9 mouse cellular contexts compared by ENCODE assay signal in genomic region chrX:143448636-143449346, GRCm38 (mm10). TPM values are rescaled to one million over a fixed set of nuclear protein-coding genes. Genes with fewer than 3 reads are reported as not detected.
DNase-seq lines count a peak whose midpoint lies in the region; ATAC-seq and TF ChIP-seq lines count a peak whose summit lies in the region.
"Had no signal": no experiment of that assay in that cellular context is flagged by ENCODE, and none has a peak within 500 bp of the region (broad histone marks: within the 10 kb centered on the region; RNA-seq: fewer than 3 reads in every experiment).

No protein-coding gene starts in this region.

- H3K9me3 ChIP-seq in hindbrain, embryonic 11.5 days (ENCODE audit: control insufficient read depth, low read length): no peaks in the 10 kb centered on the region
- no peaks in the 10 kb centered on the region for H3K9me3 ChIP-seq in hindbrain, embryonic 13.5 days
- H3K9me3 ChIP-seq in liver, postnatal 0 days (ENCODE audit: low read length): no peaks in the 10 kb centered on the region
- no peaks in the 10 kb centered on the region for H3K9me3 ChIP-seq in liver, embryonic 11.5 days (ENCODE audit: control insufficient read depth, low read length)
- H3K9me3 ChIP-seq: embryonic facial prominence, embryonic 15.5 days; midbrain, embryonic 15.5 days had no signal

- H3K4me1 ChIP-seq in hindbrain, embryonic 11.5 days (replicated peaks; ENCODE audit: control insufficient read depth, insufficient read depth, low read length): no peaks in the 10 kb centered on the region
- no peaks in the 10 kb centered on the region for H3K4me1 ChIP-seq in hindbrain, embryonic 13.5 days (replicated peaks)
- no peaks in the 10 kb centered on the region for H3K4me1 ChIP-seq in liver, postnatal 0 days (ENCODE audit: insufficient read depth)
- no peaks in the 10 kb centered on the region for H3K4me1 ChIP-seq in liver, embryonic 11.5 days (replicated peaks; ENCODE audit: control insufficient read depth, insufficient read depth, low read length)
- H3K4me1 ChIP-seq: embryonic facial prominence, embryonic 15.5 days; midbrain, embryonic 15.5 days had no signal

- H3K36me3 ChIP-seq in hindbrain, embryonic 11.5 days (ENCODE audit: control insufficient read depth, insufficient read depth, low read length): no peaks in the 10 kb centered on the region
- no peaks in the 10 kb centered on the region for H3K36me3 ChIP-seq in hindbrain, embryonic 13.5 days
- H3K36me3 ChIP-seq in liver, postnatal 0 days (replicated peaks; ENCODE audit: insufficient read depth, low read length): no peaks in the 10 kb centered on the region
- H3K36me3 ChIP-seq in liver, embryonic 11.5 days (ENCODE audit: control insufficient read depth, insufficient read depth, low read length): no peaks in the 10 kb centered on the region
- H3K36me3 ChIP-seq: embryonic facial prominence, embryonic 15.5 days; midbrain, embryonic 15.5 days had no signal

- no peak for TF ChIP-seq EP300 in liver, postnatal 0 days (IDR thresholded peaks at IDR 0.05; ENCODE audit: low read depth)

- no peak for ATAC-seq in hindbrain, embryonic 11.5 days (ENCODE audit: low FRiP score)
- no peak for ATAC-seq in hindbrain, embryonic 13.5 days (ENCODE audit: low FRiP score)
- no peak for ATAC-seq in liver, postnatal 0 days
- ATAC-seq in liver, embryonic 11.5 days (replicated peaks; ENCODE audit: low FRiP score): no peak
- ATAC-seq: midbrain, embryonic 15.5 days had no signal

- no peak overlapping the region for H3K4me2 ChIP-seq in hindbrain, embryonic 11.5 days (replicated peaks; ENCODE audit: low read depth, low read length)
- H3K4me2 ChIP-seq in hindbrain, embryonic 13.5 days: no peak overlapping the region
- no peak overlapping the region for H3K4me2 ChIP-seq in liver, postnatal 0 days (ENCODE audit: low read depth, low read length)
- no peak overlapping the region for H3K4me2 ChIP-seq in liver, embryonic 11.5 days
- H3K4me2 ChIP-seq: embryonic facial prominence, embryonic 15.5 days; midbrain, embryonic 15.5 days had no signal

- H3K27ac ChIP-seq in hindbrain, embryonic 11.5 days (ENCODE audit: low read depth, low read length): no peak overlapping the region
- no peak overlapping the region for H3K27ac ChIP-seq in hindbrain, embryonic 13.5 days
- H3K27ac ChIP-seq in liver, postnatal 0 days (ENCODE audit: low read depth): no peak overlapping the region
- H3K27ac ChIP-seq in liver, embryonic 11.5 days (ENCODE audit: low read depth, low read length): no peak overlapping the region
- H3K27ac ChIP-seq: embryonic facial prominence, embryonic 15.5 days; midbrain, embryonic 15.5 days had no signal

- no peaks in the 10 kb centered on the region for H3K27me3 ChIP-seq in hindbrain, embryonic 11.5 days (ENCODE audit: control insufficient read depth, insufficient read depth, low read length)
- 0 out of 2 replicates have a peak, but pooled peaks cover 5% of the 10 kb centered on the region for H3K27me3 ChIP-seq in hindbrain, embryonic 13.5 days
- no peaks in the 10 kb centered on the region; the same call in 1 of the 2 replicates for H3K27me3 ChIP-seq in liver, postnatal 0 days (ENCODE audit: insufficient read depth, low read length)
- no peaks in the 10 kb centered on the region for H3K27me3 ChIP-seq in liver, embryonic 11.5 days (replicated peaks; ENCODE audit: control insufficient read depth, insufficient read depth, low read length)

- peak; percentile 50 for TF ChIP-seq CTCF in liver, postnatal 0 days (IDR thresholded peaks at IDR 0.05; ENCODE audit: low read depth)

- no peak overlapping the region for H3K4me3 ChIP-seq in hindbrain, embryonic 11.5 days (ENCODE audit: low read depth, low read length)
- H3K4me3 ChIP-seq in hindbrain, embryonic 13.5 days: no peak overlapping the region
- H3K4me3 ChIP-seq in liver, postnatal 0 days (ENCODE audit: low read depth, low read length): no peak overlapping the region
- H3K4me3 ChIP-seq in liver, embryonic 11.5 days (ENCODE audit: low read depth, low read length): no peak overlapping the region
- H3K4me3 ChIP-seq: embryonic facial prominence, embryonic 15.5 days; midbrain, embryonic 15.5 days had no signal

- H3K9ac ChIP-seq in hindbrain, embryonic 11.5 days (ENCODE audit: low read depth, low read length): no peak overlapping the region
- no peak overlapping the region for H3K9ac ChIP-seq in hindbrain, embryonic 13.5 days
- no peak overlapping the region for H3K9ac ChIP-seq in liver, postnatal 0 days (replicated peaks)
- no peak overlapping the region for H3K9ac ChIP-seq in liver, embryonic 11.5 days (ENCODE audit: low read depth, low read length)
- H3K9ac ChIP-seq: embryonic facial prominence, embryonic 15.5 days; midbrain, embryonic 15.5 days had no signal

- WGBS in hindbrain, embryonic 11.5 days: 58% methylated on average over 7 of the region's 7 CpGs
- WGBS in hindbrain, embryonic 13.5 days: 63% methylated on average over 7 of the region's 7 CpGs
- WGBS in liver, postnatal 0 days (ENCODE audit: insufficient replicate concordance): 42% methylated on average over 7 of the region's 7 CpGs
- WGBS in liver, embryonic 11.5 days: 51% methylated on average over 7 of the region's 7 CpGs

- DNase-seq in hindbrain, embryonic 11.5 days (ENCODE audit: low spot score): peak; percentile 41
- DNase-seq in liver, postnatal 0 days: no peak
- no peak for DNase-seq in liver, embryonic 11.5 days (ENCODE audit: low spot score)
- DNase-seq in adipocyte (ENCODE audit: low spot score): peak; percentile 72
- DNase-seq in lung, postnatal 36 days: peak; percentile 18
- DNase-seq in MN1 (ENCODE audit: low spot score): no peak

RNA-seq across cellular contexts. Expression of gene Chrdl1, which starts 54.7 kb away (rescaled TPM):
- 9.2 and 10.7 TPM in 2 replicates for polyA plus RNA-seq in hindbrain, embryonic 11.5 days (2014; fragmentation: Nextera tagmentation; extraction: Ambion mirVana)
- polyA plus RNA-seq in hindbrain, embryonic 13.5 days (2015; fragmentation: Nextera tagmentation; extraction: Ambion mirVana): 2.7 and 4.6 TPM in 2 replicates
- polyA plus RNA-seq in liver, postnatal 0 days (2015; fragmentation: Nextera tagmentation; extraction: Ambion mirVana): 0.27 and 0.66 TPM in 2 replicates
- 1.8 and 2.5 TPM in 2 replicates for polyA plus RNA-seq in liver, embryonic 11.5 days (2014; fragmentation: Nextera tagmentation; extraction: Ambion mirVana)

Comparison
In these comparisons a context has a peak if more than half of its experiments do, and no peak if none do; other contexts are left out.
1. DNase-seq: peak in hindbrain, embryonic 11.5 days (single experiment), adipocyte (single experiment) and lung, postnatal 36 days (single experiment); none in liver, postnatal 0 days (single experiment), liver, embryonic 11.5 days (single experiment) and MN1 (single experiment).